Mouse (Mus musculus) midbrain, postnatal 0 days (tissue): ENCODE results near the gene Pik3cg. TPM values are rescaled to one million over a fixed set of nuclear protein-coding genes. Genes with fewer than 3 reads are reported as not detected.

ENCODE experiments used
- ATAC-seq: fragments of 200-750 bp; cut with Nextera tagmentation; 2 replicates; pipeline ENCODE4 v1.8.0; 2017; ENCODE audit warnings: moderate number of reproducible peaks, mild to moderate bottlenecking, moderate TSS enrichment, moderate library complexity; ENCODE audit not compliant: low FRiP score
- DNase-seq: peaks from one replicate; pipeline ENCODE4 v3.0.0-alpha.2; 2015; ENCODE audit warnings: low spot score
- H3K27ac ChIP-seq: fragments of 300-500 bp; sonication (generic); 2 replicates; pipeline ENCODE4 v1.5.1; 2014; ENCODE audit warnings: low read depth, mild to moderate bottlenecking, low read length, mixed read lengths
- H3K27me3 ChIP-seq: fragments of 300-500 bp; sonication (generic); 2 replicates; pipeline ENCODE4 v1.6.1; 2014; ENCODE audit warnings: low read length, control low read depth, mixed read lengths; ENCODE audit not compliant: insufficient read depth
- H3K36me3 ChIP-seq: fragments of 300-500 bp; sonication (generic); 2 replicates; pipeline ENCODE4 v1.6.1; 2014; ENCODE audit warnings: low read length, control low read depth, mixed read lengths; ENCODE audit not compliant: insufficient read depth
- H3K4me1 ChIP-seq: fragments of 300-500 bp; sonication (generic); 2 replicates; pipeline ENCODE4 v1.6.1; 2014; ENCODE audit warnings: mild to moderate bottlenecking, control low read depth, antibody characterized with exemption, low read length, mixed read lengths; ENCODE audit not compliant: insufficient read depth
- H3K4me2 ChIP-seq: fragments of 300-500 bp; sonication (generic); 2 replicates; pipeline ENCODE4 v1.6.1; 2014; ENCODE audit warnings: low read depth, mild to moderate bottlenecking, low read length, mixed read lengths; ENCODE audit not compliant: poor library complexity, severe bottlenecking
- H3K4me3 ChIP-seq: fragments of 300-500 bp; sonication (generic); 2 replicates; pipeline ENCODE4 v1.5.1; 2014; ENCODE audit warnings: low read depth, mild to moderate bottlenecking, low read length, moderate library complexity
- H3K9ac ChIP-seq: fragments of 300-500 bp; sonication (generic); replicated peaks from 2 replicates; pipeline ENCODE4 v1.6.1; 2014; ENCODE audit warnings: mild to moderate bottlenecking, low read length, moderate library complexity, mixed read lengths; ENCODE audit not compliant: poor library complexity, severe bottlenecking
- H3K9me3 ChIP-seq: fragments of 300-500 bp; sonication (generic); 2 replicates; pipeline ENCODE4 v1.6.1; 2016; ENCODE audit warnings: low read length, control low read depth
- CTCF ChIP-seq: IDR thresholded peaks from 2 replicates; pipeline ENCODE4 v1.5.1; 2016; ENCODE audit warnings: antibody characterized with exemption, mild to moderate bottlenecking
- WGBS: fragments of 180-500 bp; shearing (Covaris S2); extraction: QIAGEN DNeasy Blood & Tissue Kit; methylation state at CpG from one replicate; pipeline ENCODE4 v1.1.7; 2014; 5-methylcytosine and 5-hydroxymethylcytosine counted together
- polyA plus RNA-seq: library from polyadenylated mRNA; unstranded; fragments of >200 nt; fragmentation: Nextera tagmentation; extraction: Ambion mirVana; gene quantifications from 2 replicates; pipeline ENCODE4 v1.2.1, GENCODE M21; 2015
- total RNA-seq: library from RNA; depleted of rRNA; stranded (reverse); fragments of >200 nt; gene quantifications from 2 replicates; pipeline ENCODE4 v1.2.3, GENCODE M21; 2014

Pik3cg gene
- total and polyA plus RNA-seq, 2 experiments from 2014 or later, result 0.78 to 1.9 TPM

DNA sequence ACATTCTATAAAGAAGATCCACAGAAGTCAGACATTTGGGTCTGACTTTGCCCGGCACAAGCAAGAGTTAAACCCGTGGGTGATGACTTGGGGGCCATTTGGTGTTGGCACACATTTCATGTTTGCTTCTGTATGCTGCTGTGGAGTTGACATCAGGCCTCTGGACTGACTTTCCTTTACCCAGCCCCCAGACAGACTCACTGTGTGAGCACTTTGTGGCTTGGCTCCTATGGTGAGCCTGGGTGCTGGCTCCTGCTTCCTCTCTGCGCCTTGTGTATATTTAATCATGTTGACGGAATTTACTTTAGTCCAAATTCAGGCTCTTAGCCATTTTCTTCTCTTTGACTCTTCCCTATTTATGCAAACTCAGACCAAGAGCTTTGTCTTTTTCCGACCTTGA lies 69.6 kb downstream of the Pik3cg start:
- no peak for DNase-seq
- no peak for TF ChIP-seq CTCF

DNA sequence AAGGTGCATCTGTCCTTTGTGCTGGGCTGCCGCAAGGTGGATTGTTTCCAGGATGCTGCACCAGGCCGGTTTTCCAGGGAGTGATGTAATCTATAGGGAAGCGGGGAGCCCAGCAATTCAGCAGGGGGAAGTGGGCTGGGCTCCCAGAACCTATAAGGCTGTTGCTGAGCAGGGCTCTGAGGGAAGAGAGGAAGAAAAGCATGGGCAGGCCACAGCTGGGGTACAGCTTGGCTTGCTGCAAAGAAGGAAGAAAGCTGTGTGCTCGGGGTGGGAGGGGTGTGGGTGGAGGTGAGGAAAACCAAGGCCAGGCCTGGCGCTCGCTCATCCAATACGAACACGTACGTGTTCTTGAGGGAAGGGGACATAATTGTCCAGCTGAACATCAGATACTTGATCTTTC lies 70.1 kb downstream of the Pik3cg start:
- no peak for DNase-seq
- Histone ChIP-seq H3K4me2 (no peak overlapping the region), H3K9me3 (no peaks in the 10 kb centered on the region), H3K36me3 (no peaks in the 10 kb centered on the region), H3K27ac (no peak overlapping the region), H3K27me3 (no peaks in the 10 kb centered on the region), H3K4me1 (0 out of 2 replicates have a peak, but pooled peaks cover 2% of the 10 kb centered on the region), H3K9ac (no peak overlapping the region), H3K4me3 (no peak overlapping the region)
- ATAC-seq, result no peak
- WGBS, result 77% methylated on average over 9 of the region's 9 CpGs
- no peak for TF ChIP-seq CTCF

More for the DNA sequence above, 69.6 kb downstream of the Pik3cg start:
- Histone ChIP-seq H3K27ac (no peak overlapping the region), H3K36me3 (no peaks in the 10 kb centered on the region), H3K27me3 (no peaks in the 10 kb centered on the region), H3K4me3 (no peak overlapping the region), H3K4me1 (no peaks in the 10 kb centered on the region), H3K9ac (no peak overlapping the region), H3K9me3 (no peaks in the 10 kb centered on the region), H3K4me2 (no peak overlapping the region)
- ATAC-seq, result no peak
- 79% methylated on average over 5 of the region's 5 CpGs for WGBS

DNA sequence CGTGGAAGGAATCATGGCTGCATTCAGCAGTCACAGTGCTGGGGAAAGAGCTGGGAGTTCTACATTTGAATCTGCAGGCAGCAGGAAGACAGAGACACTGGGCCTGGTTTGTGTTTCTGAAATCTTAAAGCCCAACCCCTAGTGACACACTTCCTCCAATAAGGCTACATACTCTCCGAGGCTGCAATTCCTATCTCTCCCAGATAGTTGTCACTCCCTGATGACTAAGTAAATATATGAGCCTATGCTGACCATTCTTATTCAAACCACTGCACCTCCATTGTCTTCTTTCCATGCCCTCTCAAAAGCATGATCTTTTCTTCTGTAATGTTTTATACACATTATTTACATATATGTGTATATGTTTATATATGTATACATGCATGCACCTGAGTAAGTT lies 70.9 kb downstream of the Pik3cg start:
- Histone ChIP-seq H3K4me3 (no peak overlapping the region), H3K9me3 (no peaks in the 10 kb centered on the region), H3K4me2 (no peak overlapping the region), H3K4me1 (peaks cover 6% of the 10 kb centered on the region; the same call in 1 of the 2 replicates), H3K9ac (no peak overlapping the region), H3K27me3 (no peaks in the 10 kb centered on the region), H3K36me3 (no peaks in the 10 kb centered on the region), H3K27ac (no peak overlapping the region)
- TF ChIP-seq CTCF, result no peak
- 85% methylated on average over 2 of the region's 2 CpGs for WGBS
- DNase-seq, result no peak
- no peak for ATAC-seq

DNA sequence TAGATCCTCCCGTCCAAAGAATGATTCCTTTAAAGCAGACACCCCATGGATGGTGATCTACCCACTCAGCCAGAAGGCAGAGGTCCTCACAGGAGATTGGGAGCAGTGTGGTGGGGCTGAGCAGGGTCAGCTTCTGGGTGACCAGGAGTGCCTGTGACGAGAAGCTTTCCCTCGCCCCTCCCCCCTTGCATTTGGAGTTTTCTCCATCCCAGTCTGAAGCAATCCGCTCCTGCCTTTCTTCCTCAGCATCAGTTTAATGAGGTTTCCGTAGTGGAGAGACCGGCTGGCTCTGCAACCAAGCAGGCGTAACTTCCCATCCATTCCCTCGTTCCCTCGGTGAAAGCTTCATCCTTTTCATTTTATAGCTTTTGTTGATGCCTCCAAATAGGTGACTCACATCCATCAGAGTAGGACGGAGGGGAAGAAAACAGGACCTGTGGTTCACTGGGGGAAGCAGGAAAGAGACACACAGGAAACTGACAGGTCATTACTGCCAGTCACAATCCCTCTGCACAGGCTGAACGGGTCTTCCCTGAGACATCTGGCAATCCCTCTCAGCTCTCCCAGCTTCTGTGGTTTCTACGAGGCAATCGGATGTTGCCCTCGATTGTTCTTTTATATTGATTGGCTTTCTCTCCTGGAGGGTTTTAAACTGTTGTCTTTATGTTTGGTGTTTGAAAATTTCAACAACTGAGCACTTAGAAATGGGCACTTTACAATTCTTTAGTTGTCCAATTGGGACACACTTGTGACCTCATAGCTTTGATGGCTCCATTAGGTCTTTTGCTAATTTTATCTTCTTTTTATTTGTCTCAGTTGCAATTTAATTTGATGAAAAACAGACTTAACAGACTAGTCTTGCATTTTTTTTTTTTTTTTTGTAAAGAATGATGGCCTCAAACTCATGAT lies 80.6 kb downstream of the Pik3cg start:
- no peak overlapping the region for H3K4me3 ChIP-seq
- H3K4me2 ChIP-seq, result peak overlapping the region; percentile 4
- H3K27ac ChIP-seq, result no peak overlapping the region
- H3K27me3 ChIP-seq, result no peaks in the 10 kb centered on the region
- no peaks in the 10 kb centered on the region for H3K9me3 ChIP-seq
- ATAC-seq (peak; percentile 47; the same call in 1 of the 2 replicates), DNase-seq (peak; percentile 22)
- no peaks in the 10 kb centered on the region for H3K36me3 ChIP-seq
- 30% methylated on average over 14 of the region's 14 CpGs for WGBS
- no peak overlapping the region for H3K9ac ChIP-seq
- no peak for TF ChIP-seq CTCF
- peaks cover 3% of the 10 kb centered on the region; the same call in 1 of the 2 replicates for H3K4me1 ChIP-seq

DNA sequence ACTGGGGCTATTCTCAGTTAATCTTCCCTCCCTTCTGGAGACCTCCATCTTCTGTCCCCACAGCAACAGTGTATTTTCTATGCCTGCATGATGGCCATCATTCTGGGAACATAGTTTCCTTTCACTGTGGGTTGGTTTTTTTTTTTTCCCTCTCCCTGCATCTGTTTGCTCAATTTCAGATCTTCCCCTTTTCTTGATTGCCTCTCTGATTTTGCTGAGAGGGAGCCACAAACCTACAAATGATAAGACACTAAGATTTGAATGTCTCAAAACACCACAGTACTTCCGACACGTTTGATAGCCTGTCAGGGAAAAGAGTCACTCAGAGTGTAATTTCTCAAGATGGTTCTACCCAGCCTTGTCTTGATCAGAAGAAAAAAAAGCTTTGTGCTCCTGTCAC lies 81.3 kb downstream of the Pik3cg start:
- H3K9me3 ChIP-seq, result no peaks in the 10 kb centered on the region
- no peak for ATAC-seq
- no peak overlapping the region for H3K9ac ChIP-seq
- H3K4me3 ChIP-seq, result no peak overlapping the region
- no peak for TF ChIP-seq CTCF
- no peaks in the 10 kb centered on the region for H3K36me3 ChIP-seq
- no peak overlapping the region for H3K27ac ChIP-seq
- no peak overlapping the region; the same call in 1 of the 2 replicates for H3K4me2 ChIP-seq
- peaks cover 3% of the 10 kb centered on the region; the same call in 1 of the 2 replicates for H3K4me1 ChIP-seq
- DNase-seq, result no peak
- H3K27me3 ChIP-seq, result no peaks in the 10 kb centered on the region
- WGBS, result 69% methylated on average over 2 of the region's 2 CpGs

DNA sequence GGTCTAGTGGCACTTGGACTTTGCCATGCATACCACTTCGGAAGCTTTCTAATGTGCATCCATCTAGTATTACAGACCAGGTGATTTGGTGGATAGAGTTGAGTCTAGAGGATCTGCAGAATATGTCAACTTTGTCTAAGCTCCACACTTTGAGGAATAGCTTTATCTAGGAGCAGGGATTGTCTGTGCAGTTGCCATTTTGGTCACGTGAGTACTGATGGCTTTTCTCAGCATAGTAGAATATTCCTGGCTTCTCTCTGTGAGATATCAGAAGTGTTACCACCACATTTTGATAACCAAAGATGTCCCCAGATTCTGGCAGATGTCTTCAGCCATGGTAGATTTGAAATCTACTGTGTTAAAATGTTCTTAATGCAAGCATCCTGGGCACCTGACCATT lies 84.0 kb downstream of the Pik3cg start:
- Histone ChIP-seq H3K27ac (no peak overlapping the region), H3K36me3 (no peaks in the 10 kb centered on the region), H3K9ac (no peak overlapping the region), H3K4me1 (peaks cover 3% of the 10 kb centered on the region; the same call in 1 of the 2 replicates), H3K4me2 (no peak overlapping the region), H3K4me3 (no peak overlapping the region), H3K27me3 (no peaks in the 10 kb centered on the region), H3K9me3 (no peaks in the 10 kb centered on the region)
- no peak for ATAC-seq
- WGBS, result 91% methylated on average over 2 of the region's 2 CpGs
- DNase-seq, result no peak
- no peak for TF ChIP-seq CTCF
